Mouse (Mus musculus) lung, postnatal 14 days (tissue): ENCODE measurements at regions not wholly inside any gene's neighbourhood (a gene's known extent, or its start where the extent isn't known, plus 50 kb on each side); places are given as distances from the start of the nearest gene placed in this dataset.

Experiments used
- DNase-seq: peaks from one replicate; pipeline ENCODE4 v3.0.0; 2021

DNA sequence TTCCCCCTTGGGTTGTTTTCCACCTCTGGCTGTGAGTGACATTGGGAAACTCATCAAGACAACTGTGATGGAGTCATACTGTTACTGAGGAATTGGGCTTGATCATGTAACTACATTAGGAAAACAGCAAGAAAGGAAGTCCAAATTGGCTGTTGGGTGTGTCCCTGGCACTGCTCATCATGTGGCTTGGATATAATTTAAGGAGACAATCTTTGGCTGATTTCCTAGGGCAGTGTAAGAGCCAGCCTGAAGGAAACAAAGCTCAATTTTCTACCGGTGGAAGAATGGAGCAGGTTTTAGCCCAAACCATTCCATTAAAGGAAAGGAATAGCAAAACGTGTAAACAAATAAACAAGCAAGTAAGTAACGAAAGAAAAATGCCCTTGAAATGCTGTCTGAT, 310.4 kb downstream of the Gm10295 start:
- DNase-seq: no peak

DNA sequence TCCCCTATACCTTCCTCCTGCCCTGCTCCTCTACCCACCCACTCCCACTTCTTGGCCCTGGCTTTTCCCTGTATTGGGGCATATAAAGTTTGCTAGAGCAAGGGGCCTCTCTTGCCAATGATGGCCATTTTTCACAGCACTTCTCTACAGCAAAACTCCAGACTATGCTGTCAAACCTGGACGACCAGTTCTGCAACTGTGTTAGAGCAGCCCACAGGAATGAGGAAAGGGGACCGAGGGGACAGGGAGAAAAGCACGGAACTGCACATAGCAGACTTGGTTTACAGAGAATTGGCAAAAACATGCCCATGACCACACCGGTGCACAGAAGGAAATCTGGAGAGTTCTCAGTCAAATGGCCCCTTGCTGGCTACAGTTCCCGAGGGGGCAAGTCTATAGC, 312.7 kb downstream of the Gm10295 start:
- DNase-seq: no peak

DNA sequence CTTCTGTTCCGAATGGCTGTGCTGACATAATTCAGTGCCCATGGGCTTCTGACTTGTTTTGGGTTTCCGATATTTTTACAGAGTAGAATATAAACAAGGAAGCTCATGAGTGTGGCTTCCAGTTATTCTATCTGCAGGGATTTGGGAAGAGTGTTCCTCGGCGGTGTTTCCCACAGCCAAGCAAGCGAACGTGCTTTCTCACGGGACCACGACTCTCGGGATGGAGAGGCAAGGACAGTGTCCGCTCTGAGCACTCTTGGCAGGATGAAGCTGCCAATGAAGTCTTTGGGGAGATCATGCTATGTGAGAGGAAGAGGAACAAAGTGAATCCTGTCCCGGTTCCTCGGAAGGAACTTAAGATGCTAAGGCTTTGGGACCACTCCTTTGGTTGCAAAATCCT, 318.2 kb downstream of the Gm10295 start:
- DNase-seq: peak; percentile 5

DNA sequence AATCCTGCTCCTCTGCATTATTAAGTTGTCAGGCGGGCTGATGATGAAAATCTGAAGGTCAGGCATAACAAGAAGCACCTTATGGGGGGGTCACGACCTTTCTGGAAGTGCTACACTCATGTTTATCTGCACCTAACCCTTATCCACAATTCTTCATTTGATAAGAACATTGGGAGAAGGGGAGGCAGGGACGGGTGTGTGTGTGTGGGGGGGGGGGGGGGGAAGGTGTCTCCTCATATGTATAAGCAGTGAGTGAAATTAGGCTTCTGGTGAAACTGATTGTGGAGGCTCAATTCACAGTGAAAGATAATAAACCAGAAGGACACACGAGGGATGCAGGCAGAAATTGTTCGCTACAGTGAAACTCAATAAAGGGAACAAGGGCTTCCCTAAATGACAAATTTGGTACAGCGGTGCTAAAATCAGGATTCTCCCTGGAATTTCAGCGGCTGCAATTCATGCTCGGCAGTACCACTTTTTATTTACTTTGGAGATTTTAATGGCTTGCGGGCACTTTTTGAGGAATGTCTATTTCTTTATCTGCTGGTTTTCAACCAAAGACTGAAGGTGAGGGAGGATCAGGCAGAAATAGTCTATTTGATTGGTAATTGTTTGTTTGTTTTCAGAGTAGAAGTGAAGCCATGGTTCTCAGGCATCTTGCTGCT, 327.2 kb downstream of the Gm10295 start:
- no peak for DNase-seq

DNA sequence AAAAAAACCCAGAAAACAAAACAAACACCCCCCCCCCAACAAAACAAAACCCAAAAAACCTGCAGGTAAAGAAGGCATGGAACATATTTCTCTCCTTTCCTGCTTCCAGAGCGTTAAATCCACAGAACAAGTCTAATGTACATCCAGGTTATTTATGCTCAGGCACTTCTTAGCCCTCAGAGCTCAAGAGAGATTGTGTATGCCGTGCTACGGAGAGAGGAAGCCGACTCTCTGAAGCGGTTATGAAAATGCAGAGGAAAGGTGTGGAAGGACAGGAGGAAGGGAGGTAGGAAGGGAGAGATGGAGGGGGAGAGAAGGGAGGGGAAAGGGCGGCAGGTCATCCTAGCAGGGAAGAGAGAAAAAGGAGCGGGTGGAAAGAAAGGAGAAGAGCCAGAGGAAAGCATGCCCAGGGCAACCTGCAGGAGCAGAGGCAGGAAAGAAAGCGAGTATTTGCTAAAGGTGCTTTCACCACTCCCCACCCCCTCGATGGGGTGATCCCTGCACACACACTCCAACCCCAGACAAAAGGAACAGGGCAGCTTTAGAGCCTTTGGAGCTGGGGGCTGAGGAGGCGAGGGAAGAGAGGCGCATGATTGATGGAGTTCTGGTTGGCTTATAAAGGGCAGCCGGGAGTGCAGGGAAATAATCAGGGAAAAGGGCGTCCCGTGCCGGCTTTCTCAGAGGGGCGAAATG, 327.9 kb downstream of the Gm10295 start:
- peak; percentile 1 for DNase-seq
